Mouse (Mus musculus) hindbrain, embryonic 11.5 days (tissue): ENCODE results near the gene Irs2. TPM values are rescaled to one million over a fixed set of nuclear protein-coding genes. Genes with fewer than 3 reads are reported as not detected.

Experiments
- ATAC-seq: fragments of 200-750 bp; cut with Nextera tagmentation; 2 replicates; pipeline ENCODE4 v1.8.0; 2017; ENCODE audit warnings: mild to moderate bottlenecking, moderate TSS enrichment, moderate library complexity; ENCODE audit not compliant: low FRiP score
- DNase-seq: peaks from one replicate; pipeline ENCODE4 v3.0.0-alpha.2; 2015; ENCODE audit warnings: low spot score
- H3K27ac ChIP-seq: fragments of 300-500 bp; sonication (generic); 2 replicates; pipeline ENCODE4 v1.5.1; 2014; ENCODE audit warnings: mild to moderate bottlenecking, low read depth, low read length
- H3K27me3 ChIP-seq: fragments of 300-500 bp; sonication (generic); 2 replicates; pipeline ENCODE4 v1.6.1; 2014; ENCODE audit warnings: mild to moderate bottlenecking, low read length, moderate library complexity, mixed read lengths; ENCODE audit not compliant: control insufficient read depth, insufficient read depth
- H3K36me3 ChIP-seq: fragments of 300-500 bp; sonication (generic); 2 replicates; pipeline ENCODE4 v1.6.1; 2014; ENCODE audit warnings: mild to moderate bottlenecking, low read length, moderate library complexity, mixed read lengths; ENCODE audit not compliant: control insufficient read depth, insufficient read depth
- H3K4me1 ChIP-seq: fragments of 300-500 bp; sonication (generic); replicated peaks from 2 replicates; pipeline ENCODE4 v1.6.1; 2014; ENCODE audit warnings: low read length, mixed read lengths; ENCODE audit not compliant: control insufficient read depth, insufficient read depth
- H3K4me2 ChIP-seq: fragments of 300-500 bp; sonication (generic); replicated peaks from 2 replicates; pipeline ENCODE4 v1.6.1; 2014; ENCODE audit warnings: mild to moderate bottlenecking, low read depth, low read length
- H3K4me3 ChIP-seq: fragments of 300-500 bp; sonication (generic); 2 replicates; pipeline ENCODE4 v1.5.1; 2014; ENCODE audit warnings: low read depth, low read length
- H3K9ac ChIP-seq: fragments of 300-500 bp; sonication (generic); 2 replicates; pipeline ENCODE4 v1.6.1; 2014; ENCODE audit warnings: low read depth, low read length
- H3K9me3 ChIP-seq: fragments of 300-500 bp; sonication (generic); 2 replicates; pipeline ENCODE4 v1.6.1; 2016; ENCODE audit warnings: low read length; ENCODE audit not compliant: control insufficient read depth
- WGBS: fragments of 180-500 bp; shearing (Covaris S2); extraction: QIAGEN DNeasy Blood & Tissue Kit; methylation state at CpG from one replicate; pipeline ENCODE4 v1.1.7; 2014; 5-methylcytosine and 5-hydroxymethylcytosine counted together
- polyA plus RNA-seq: library from polyadenylated mRNA; unstranded; fragments of >200 nt; fragmentation: Nextera tagmentation; extraction: Ambion mirVana; gene quantifications from 2 replicates; pipeline ENCODE4 v1.2.1, GENCODE M21; 2014

Irs2 gene
- polyA plus RNA-seq, 1 experiment from 2014 or later = 5.6 TPM

DNA sequence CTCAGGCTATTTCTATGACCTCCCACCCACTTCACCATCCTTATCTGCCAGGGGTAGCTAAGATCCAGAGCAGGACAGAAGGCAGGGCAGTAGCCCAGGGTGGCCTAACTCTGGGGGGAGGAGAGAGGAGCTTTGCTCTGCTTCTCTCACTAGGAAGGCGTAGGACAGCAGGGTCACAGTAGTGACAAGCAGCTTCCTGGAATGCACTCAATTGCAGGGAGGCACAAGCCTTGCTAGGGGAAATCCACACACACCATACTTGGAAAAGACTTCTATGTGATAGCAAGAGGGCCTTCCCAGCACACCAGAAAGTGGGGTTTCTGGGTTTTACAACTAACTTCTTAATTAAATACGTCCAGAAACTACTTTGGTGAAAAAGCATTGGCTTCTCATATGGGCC is 12.5 kb downstream of the Irs2 start:
- Histone ChIP-seq H3K27ac (no peak overlapping the region), H3K9ac (no peak overlapping the region), H3K9me3 (no peaks in the 10 kb centered on the region), H3K4me3 (no peak overlapping the region), H3K27me3 (no peaks in the 10 kb centered on the region), H3K4me1 (peaks cover 7% of the 10 kb centered on the region), H3K4me2 (no peak overlapping the region), H3K36me3 (no peaks in the 10 kb centered on the region; the same call in 1 of the 2 replicates)
- WGBS = 75% methylated on average over 2 of the region's 2 CpGs
- no peak for DNase-seq
- no peak for ATAC-seq

DNA sequence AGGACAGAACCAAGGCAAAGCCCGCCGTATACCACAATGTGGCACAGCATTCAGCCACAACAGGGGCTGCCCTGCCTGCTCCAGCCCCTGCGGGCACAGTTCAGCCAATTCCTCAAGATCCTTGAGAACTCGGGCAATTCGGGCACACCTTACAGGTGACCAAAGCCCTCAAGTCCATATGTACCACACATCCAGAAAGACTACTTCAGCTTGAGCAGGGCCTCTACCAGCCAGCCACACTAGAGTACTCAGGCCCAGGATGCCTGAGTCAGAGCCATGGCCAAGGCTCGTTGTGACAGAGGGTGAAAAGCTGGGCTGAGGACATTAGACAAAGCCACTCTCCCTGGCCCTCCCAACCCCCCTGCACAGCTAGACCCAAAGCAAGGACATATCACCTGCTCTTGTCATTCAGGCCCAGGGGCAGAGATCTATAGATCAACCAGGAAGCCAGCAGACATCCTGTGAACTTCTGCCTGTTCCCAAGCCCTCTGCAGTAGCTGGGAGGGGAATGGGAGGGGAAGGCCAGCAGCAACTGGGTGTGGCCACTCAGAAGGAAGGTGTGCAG is 13.8 kb downstream of the Irs2 start:
- H3K27me3 ChIP-seq = no peaks in the 10 kb centered on the region
- H3K36me3 ChIP-seq = no peaks in the 10 kb centered on the region; the same call in 1 of the 2 replicates
- DNase-seq (no peak), ATAC-seq (no peak)
- H3K4me1 ChIP-seq = peaks cover 8% of the 10 kb centered on the region
- H3K9ac ChIP-seq = no peak overlapping the region
- H3K4me2 ChIP-seq = no peak overlapping the region
- 91% methylated on average over 6 of the region's 6 CpGs for WGBS
- H3K4me3 ChIP-seq = no peak overlapping the region
- H3K9me3 ChIP-seq = no peaks in the 10 kb centered on the region
- no peak overlapping the region for H3K27ac ChIP-seq

GRCm38 (mm10) chr8:10993582-10994216 is 14.6 kb downstream of the Irs2 start:
- no peak for DNase-seq
- no peak for ATAC-seq
- Histone ChIP-seq H3K4me1 (peaks cover 8% of the 10 kb centered on the region), H3K9ac (no peak overlapping the region), H3K4me2 (no peak overlapping the region), H3K4me3 (no peak overlapping the region), H3K27ac (no peak overlapping the region), H3K9me3 (no peaks in the 10 kb centered on the region), H3K36me3 (no peaks in the 10 kb centered on the region; the same call in 1 of the 2 replicates), H3K27me3 (no peaks in the 10 kb centered on the region)
- WGBS = 92% methylated on average over 10 of the region's 10 CpGs

DNA sequence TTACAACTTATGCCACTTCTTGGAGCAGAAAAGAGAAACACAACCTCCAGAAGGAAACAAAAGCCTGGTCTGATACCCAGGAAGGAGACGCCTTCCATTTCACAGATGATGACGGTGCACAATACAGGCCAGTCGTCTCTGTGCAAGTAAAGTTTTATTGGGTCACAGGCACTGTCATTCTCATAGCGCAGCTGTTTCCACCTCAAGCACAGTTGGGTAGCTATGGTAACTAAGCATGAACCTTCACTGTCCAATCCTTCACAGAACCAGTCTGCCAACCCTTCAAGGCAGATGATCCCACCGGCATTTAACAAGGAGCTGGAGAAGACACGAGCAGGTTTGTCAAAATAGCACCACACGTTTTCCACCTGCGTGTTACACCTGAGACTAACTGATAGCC is 16.2 kb downstream of the Irs2 start:
- Histone ChIP-seq H3K4me1 (peaks cover 6% of the 10 kb centered on the region), H3K4me3 (no peak overlapping the region), H3K4me2 (no peak overlapping the region), H3K9ac (no peak overlapping the region), H3K27ac (0 out of 2 replicates have a peak overlapping the region, but pooled peaks have one; percentile 21), H3K9me3 (no peaks in the 10 kb centered on the region), H3K36me3 (no peaks in the 10 kb centered on the region), H3K27me3 (no peaks in the 10 kb centered on the region)
- 68% methylated on average over 8 of the region's 8 CpGs for WGBS
- ATAC-seq (no peak), DNase-seq (peak; percentile 14)

GRCm38 (mm10) chr8:10991323-10991722 is 16.9 kb downstream of the Irs2 start:
- Histone ChIP-seq H3K27me3 (no peaks in the 10 kb centered on the region), H3K4me1 (peaks cover 6% of the 10 kb centered on the region), H3K27ac (peak overlapping the region; percentile 58), H3K9me3 (no peaks in the 10 kb centered on the region), H3K36me3 (no peaks in the 10 kb centered on the region), H3K4me2 (no peak overlapping the region), H3K9ac (no peak overlapping the region), H3K4me3 (no peak overlapping the region)
- 69% methylated on average over 2 of the region's 2 CpGs for WGBS
- DNase-seq = no peak
- ATAC-seq = 0 out of 2 replicates have a peak, but pooled peaks have one; percentile 7

GRCm38 (mm10) chr8:10990421-10991110 is 17.7 kb downstream of the Irs2 start:
- peak overlapping the region; percentile 58 for H3K27ac ChIP-seq
- DNase-seq = no peak
- no peak overlapping the region for H3K4me3 ChIP-seq
- no peak for ATAC-seq
- WGBS = 37% methylated on average over 10 of the region's 10 CpGs
- no peak overlapping the region for H3K9ac ChIP-seq
- H3K4me2 ChIP-seq = no peak overlapping the region
- H3K27me3 ChIP-seq = no peaks in the 10 kb centered on the region
- peaks cover 6% of the 10 kb centered on the region for H3K4me1 ChIP-seq
- H3K9me3 ChIP-seq = no peaks in the 10 kb centered on the region
- no peaks in the 10 kb centered on the region for H3K36me3 ChIP-seq

DNA sequence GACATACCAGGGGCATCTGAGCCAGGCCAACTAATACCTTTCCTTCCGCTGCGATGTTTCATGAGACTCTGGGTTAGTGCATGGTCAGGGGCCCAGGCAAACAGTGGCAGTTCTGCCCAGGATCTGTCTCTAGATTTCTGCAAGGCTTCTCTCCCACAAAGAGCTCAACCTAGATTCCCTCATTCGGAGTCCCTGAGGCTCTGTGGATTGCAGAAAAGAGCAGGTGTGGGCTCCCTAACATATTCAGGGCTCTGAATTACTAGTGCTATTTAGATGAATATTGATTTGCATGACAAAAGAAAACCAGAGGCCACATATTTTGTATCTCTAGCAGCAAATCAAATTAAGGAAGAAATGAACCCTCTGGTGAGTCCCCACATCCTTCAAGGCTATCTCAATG is 18.3 kb downstream of the Irs2 start:
- DNase-seq = no peak
- H3K4me3 ChIP-seq = no peak overlapping the region
- WGBS = 72% methylated on average over 3 of the region's 3 CpGs
- H3K27me3 ChIP-seq = no peaks in the 10 kb centered on the region
- peak overlapping the region; percentile 70 for H3K27ac ChIP-seq
- H3K4me2 ChIP-seq = no peak overlapping the region
- peak; percentile 57; the same call in 1 of the 2 replicates for ATAC-seq
- H3K4me1 ChIP-seq = peaks cover 6% of the 10 kb centered on the region
- H3K9me3 ChIP-seq = no peaks in the 10 kb centered on the region
- H3K9ac ChIP-seq = no peak overlapping the region
- no peaks in the 10 kb centered on the region for H3K36me3 ChIP-seq

GRCm38 (mm10) chr8:10986638-10987037 is 21.6 kb downstream of the Irs2 start:
- DNase-seq (no peak), ATAC-seq (no peak)
- Histone ChIP-seq H3K27me3 (no peaks in the 10 kb centered on the region), H3K4me3 (no peak overlapping the region), H3K36me3 (no peaks in the 10 kb centered on the region), H3K4me1 (peaks cover 6% of the 10 kb centered on the region), H3K9me3 (no peaks in the 10 kb centered on the region), H3K27ac (no peak overlapping the region), H3K4me2 (no peak overlapping the region), H3K9ac (no peak overlapping the region)
- WGBS = 96% methylated on average over 17 of the region's 17 CpGs
